Mouse (Mus musculus) E14TG2a.4 (cell line): ENCODE data around the gene Stmn1.

Experiments used
- CTCF ChIP-seq: conservative IDR thresholded peaks from 2 replicates; pipeline ENCODE4 v1.5.1; 2014; ENCODE audit warnings: low read length
- POU5F1 ChIP-seq: IDR thresholded peaks from 2 replicates; pipeline ENCODE4 v1.6.1; 2014; ENCODE audit warnings: low read length, borderline replicate concordance

DNA sequence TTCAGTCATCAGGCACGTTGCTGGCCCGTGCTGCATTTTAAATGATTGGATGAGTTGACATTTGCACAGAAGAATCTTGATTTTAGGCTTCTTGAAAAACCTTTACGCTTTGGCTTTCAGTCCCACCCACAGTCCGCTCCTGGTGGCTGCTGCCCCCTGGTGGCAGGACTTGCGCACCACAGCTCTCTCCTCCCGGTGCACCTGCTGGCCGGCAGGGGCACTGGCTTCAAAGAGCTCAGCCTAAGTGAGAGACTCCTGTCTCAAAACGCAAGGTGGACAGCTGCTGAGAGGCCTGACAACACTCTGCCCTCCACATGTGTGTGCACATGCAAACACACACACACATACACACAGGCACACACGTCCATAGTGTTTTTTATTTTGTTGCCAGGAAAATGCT is 9.9 kb downstream of the Stmn1 start:
- TF ChIP-seq CTCF (peak; percentile 98), POU5F1 (no peak)
